Mouse (Mus musculus): Measurements from ENCODE around the gene Prss34.

DNA sequence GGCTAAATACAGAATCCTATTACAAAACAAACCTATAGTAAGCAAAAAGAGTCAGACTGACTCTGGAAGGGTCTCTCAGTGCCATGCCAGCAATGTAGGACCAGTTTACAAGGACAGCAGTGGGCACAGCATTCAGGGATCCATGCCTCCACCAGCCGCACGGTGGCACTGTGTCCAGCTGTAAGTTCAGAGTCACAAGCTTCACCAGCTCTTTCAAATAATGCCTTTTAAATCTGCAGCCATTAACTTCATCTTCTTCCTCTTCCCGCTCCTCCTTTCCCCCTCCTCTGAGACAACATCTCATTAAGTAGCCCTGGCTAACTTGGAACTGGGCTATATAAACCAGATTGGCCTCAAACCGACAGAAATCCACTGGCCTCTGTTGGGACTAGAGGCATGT lies 9.4 kb upstream of the Prss34 start:
- TF ChIP-seq CTCF (IDR thresholded peaks at IDR 0.05; ENCODE audit: borderline replicate concordance, insufficient read depth, low read depth, low read length) (peak; percentile 71; the same call in 1 of the 2 replicates), POLR2A (IDR thresholded peaks at IDR 0.05; ENCODE audit: borderline replicate concordance, insufficient read depth, low read length) (no peak)

Data from cerebellum, adult 2 months (tissue).